ENCODE assay signal across 13 mouse cellular contexts in genomic region chr14:31857096-31857975, GRCm38 (mm10). TPM values are rescaled to one million over a fixed set of nuclear protein-coding genes. Genes with fewer than 3 reads are reported as not detected.
A peak's percentile ranks its signal among the peaks of the same experiment; 100 is the strongest.
DNase-seq lines count a peak whose midpoint lies in the region; ATAC-seq and TF ChIP-seq lines count a peak whose summit lies in the region.
"Had no signal": no experiment of that assay in that cellular context is flagged by ENCODE, and none has a peak within 500 bp of the region (broad histone marks: within the 10 kb centered on the region; RNA-seq: fewer than 3 reads in every experiment).

No protein-coding gene starts in this region.

- no peaks in the 10 kb centered on the region; the same call in 1 of the 2 replicates for H3K9me3 ChIP-seq in midbrain, embryonic 11.5 days (ENCODE audit: control insufficient read depth, low read length)

- TF ChIP-seq CTCF in gastrocnemius, adult 2 months (IDR thresholded peaks at IDR 0.05), result no peak
- TF ChIP-seq CTCF in Patski (IDR thresholded peaks at IDR 0.05), result peak; percentile 30

- H3K4me3 ChIP-seq in gastrocnemius, adult 2 months, result no peak overlapping the region
- H3K4me3 ChIP-seq in midbrain, embryonic 11.5 days (ENCODE audit: low read depth, low read length), result no peak overlapping the region

- intact Hi-C loops in gastrocnemius, adult 2 months (cut with DNase I), result no loop called here
- intact Hi-C loops in left cerebral cortex, postnatal 25 days (cut with DNase I), result loop anchor here (1.0 to 5.0 kb wide), 4 partner anchors 27 to 165 kb away; partner anchors contain the start of gene Ankrd28
- intact Hi-C loops in gastrocnemius, postnatal 36 days (cut with DNase I), result no loop called here

- H3K27ac ChIP-seq in gastrocnemius, adult 2 months, result peak overlapping the region; percentile 59
- no peak overlapping the region for H3K27ac ChIP-seq in midbrain, embryonic 11.5 days (ENCODE audit: low read depth, low read length)
- H3K27ac ChIP-seq: liver, embryonic 14.5 days had no signal

- peak; percentile 39 for ATAC-seq in Patski
- ATAC-seq in midbrain, embryonic 11.5 days (ENCODE audit: low FRiP score), result no peak
- ATAC-seq: forebrain, embryonic 16.5 days; hindbrain, embryonic 16.5 days had no signal

- no peaks in the 10 kb centered on the region for H3K27me3 ChIP-seq in Patski
- H3K27me3 ChIP-seq in midbrain, embryonic 11.5 days (ENCODE audit: control insufficient read depth, insufficient read depth, low read length), result no peaks in the 10 kb centered on the region

- CTCF ChIA-PET in Patski (lab: Charles Lee), result interaction anchor here (1.0 to 1.4 kb wide), 3 partner anchors 28 to 67 kb away, joined by 3 read pairs; no protein-coding TSS in a partner anchor

- H3K4me1 ChIP-seq in midbrain, embryonic 11.5 days (ENCODE audit: control insufficient read depth, insufficient read depth, low read length), result no peaks in the 10 kb centered on the region

- H3K36me3 ChIP-seq in midbrain, embryonic 11.5 days (ENCODE audit: control insufficient read depth, insufficient read depth, low read length), result no peaks in the 10 kb centered on the region

- in situ Hi-C loops in Patski (cut with MboI; ENCODE audit: low pct_unique_long_range_greater_than_20kb), result no loop called here

- no peak overlapping the region for H3K4me2 ChIP-seq in midbrain, embryonic 11.5 days

- POLR2A ChIA-PET in Patski (lab: Charles Lee), result no interaction called here

- 84% methylated on average over 11 of the region's 11 CpGs for WGBS in midbrain, embryonic 11.5 days

- DNase-seq in gastrocnemius, adult 2 months, result no peak
- DNase-seq in gastrocnemius, postnatal 25 days, result no peak
- peak; percentile 27 for DNase-seq in Patski (ENCODE audit: low read depth, low spot score)
- DNase-seq in kidney, adult 9 months, result peak; percentile 72
- peak; percentile 66 to 94 for DNase-seq in left cerebral cortex, postnatal 25 days (ENCODE audit: low spot score in 2 of 2)
- DNase-seq in midbrain, embryonic 11.5 days (ENCODE audit: low spot score, missing footprints), result no peak
- DNase-seq in cerebellum, postnatal 4 days (ENCODE audit: low spot score in 2 of 2), result no peak
- no peak for DNase-seq in gastrocnemius, postnatal 36 days
- DNase-seq: B cell, adult 2 months; cerebellum, postnatal 14 days had no signal

- no peak overlapping the region for H3K9ac ChIP-seq in midbrain, embryonic 11.5 days (ENCODE audit: low read length)
- H3K9ac ChIP-seq: liver, embryonic 14.5 days had no signal

RNA-seq across cellular contexts. Expression of gene Ankrd28, which starts 26.9 kb away (rescaled TPM):
- total RNA-seq in gastrocnemius, adult 2 months (2021), result 10 to 100 TPM; 41.3 to 51.4 TPM
- total RNA-seq in gastrocnemius, postnatal 25 days (2021), result 10 to 100 TPM; 34.6 to 41.3 TPM
- polyA plus RNA-seq in Patski (2021), result 26.6 TPM
- 10 to 100 TPM; 49.3 to 56.8 TPM for total RNA-seq in left cerebral cortex, postnatal 25 days (2021)
- 8.9 and 9.4 TPM in 2 replicates for polyA plus RNA-seq in midbrain, embryonic 11.5 days (2014; fragmentation: Nextera tagmentation; extraction: Ambion mirVana)
- 10 to 100 TPM; 36.7 to 49.1 TPM for total RNA-seq in gastrocnemius, postnatal 36 days (2021)

Comparison
In these comparisons a context has a peak if more than half of its experiments do, and no peak if none do; other contexts are left out.
1. DNase-seq: peak in Patski (single experiment), kidney, adult 9 months (single experiment) and left cerebral cortex, postnatal 25 days (2 of 2); none in gastrocnemius, adult 2 months (single experiment), gastrocnemius, postnatal 25 days (single experiment), midbrain, embryonic 11.5 days (single experiment), cerebellum, postnatal 4 days (0 of 2) and gastrocnemius, postnatal 36 days (0 of 2).